Mouse (Mus musculus): ENCODE measurements around the gene Ly6g6e. TPM values are rescaled to one million over a fixed set of nuclear protein-coding genes. Genes with fewer than 3 reads are reported as not detected.

Gene Ly6g6e
- total and polyA plus RNA-seq, 3 experiments = 0.23 TPM; not detected in 2

GRCm38 (mm10) chr17:35103221-35103690 is 26.6 kb downstream of the Ly6g6e start:
- no peak overlapping the region for H3K4me3 ChIP-seq (ENCODE audit: control insufficient read depth in 1 of 2, insufficient read depth in 1 of 2, low read depth in 2 of 2, low read length in 2 of 2)
- H3K79me2 ChIP-seq (ENCODE audit: control insufficient read depth, insufficient read depth, low read length, poor library complexity) = no peaks in the 10 kb centered on the region
- H3K9me3 ChIP-seq (replicated peaks; ENCODE audit: insufficient read depth, low read length) = no peaks in the 10 kb centered on the region
- peak overlapping the region; percentile 96 for H3K27ac ChIP-seq (ENCODE audit: control insufficient read depth, low read depth, low read length)
- H3K36me3 ChIP-seq (ENCODE audit: control insufficient read depth in 1 of 2, insufficient read depth in 2 of 2, low read length in 2 of 2) = peaks cover 0 to 31% of the 10 kb centered on the region in 2 experiments; a peak in 3 of 4 replicates
- no peaks in the 10 kb centered on the region for H3K27me3 ChIP-seq (ENCODE audit: control insufficient read depth in 1 of 2, insufficient read depth in 2 of 2, low read length in 2 of 2)
- peak; percentile 95 for DNase-seq (ENCODE audit: low read depth, low spot score)
- peak; percentile 83 for TF ChIP-seq MXI1 (IDR thresholded peaks at IDR 0.05; ENCODE audit: low read depth, low read length)
- TF ChIP-seq GABPA (IDR thresholded peaks at IDR 0.05; ENCODE audit: low read depth, low read length) = no peak
- TF ChIP-seq MAZ (IDR thresholded peaks at IDR 0.05; ENCODE audit: low read depth, low read length) = peak; percentile 91
- peak; percentile 86 for TF ChIP-seq TCF12 (IDR thresholded peaks at IDR 0.05; ENCODE audit: low read depth, low read length)
- no peak for TF ChIP-seq UBTF (IDR thresholded peaks at IDR 0.05; ENCODE audit: borderline replicate concordance, insufficient read depth, low read depth, low read length)
- TF ChIP-seq KAT2A (conservative IDR thresholded peaks at IDR 0.05; ENCODE audit: low read depth, low read length) = no peak
- TF ChIP-seq MAFK (IDR thresholded peaks at IDR 0.05; ENCODE audit: borderline replicate concordance, low read depth, low read length) = peak; percentile 67
- peak; percentile 82 for TF ChIP-seq CHD2 (IDR thresholded peaks at IDR 0.05; ENCODE audit: low read length)
- peak; percentile 88 to 95 for TF ChIP-seq EP300 (IDR thresholded peaks at IDR 0.05; ENCODE audit: low read depth in 1 of 2, low read length in 2 of 2)
- TF ChIP-seq TAL1 (IDR thresholded peaks at IDR 0.05; ENCODE audit: low read length) = peak; percentile 71
- peak; percentile 67 for TF ChIP-seq RCOR1 (IDR thresholded peaks at IDR 0.05; ENCODE audit: low read depth, low read length)
- peak; percentile 92 for TF ChIP-seq SIN3A (IDR thresholded peaks at IDR 0.05; ENCODE audit: low read length)
- TF ChIP-seq JUND (IDR thresholded peaks at IDR 0.05; ENCODE audit: low read depth, low read length) = no peak
- 0 out of 2 replicates have a peak, but pooled peaks have one; percentile 61 for TF ChIP-seq TBP (IDR thresholded peaks at IDR 0.05; ENCODE audit: low read depth, low read length)
- TF ChIP-seq ZNF384 (IDR thresholded peaks at IDR 0.05; ENCODE audit: low read depth, low read length) = no peak
- TF ChIP-seq MYB (IDR thresholded peaks at IDR 0.05; ENCODE audit: low read depth, low read length) = peak; percentile 86
- peak; percentile 66; the same call in 1 of the 2 replicates for TF ChIP-seq BHLHE40 (IDR thresholded peaks at IDR 0.05; ENCODE audit: borderline replicate concordance, low read depth, low read length)
- TF ChIP-seq MEF2A (IDR thresholded peaks at IDR 0.05; ENCODE audit: extremely low read depth, insufficient replicate concordance, low read depth, low read length, poor library complexity, severe bottlenecking) = no peak
- TF ChIP-seq NELFE (IDR thresholded peaks at IDR 0.05; ENCODE audit: low read depth, low read length) = no peak; the same call in 1 of the 2 replicates
- peak; percentile 50; the same call in 1 of the 2 replicates for TF ChIP-seq HCFC1 (IDR thresholded peaks at IDR 0.05; ENCODE audit: low read depth, low read length)
- peak; percentile 96 for TF ChIP-seq ETS1 (IDR thresholded peaks at IDR 0.05; ENCODE audit: low read depth, low read length)
- peak; percentile 63 for TF ChIP-seq MYC (IDR thresholded peaks at IDR 0.05; ENCODE audit: low read depth, low read length)
- 0 out of 2 replicates have a peak, but pooled peaks have one; percentile 6 for TF ChIP-seq ELF1 (IDR thresholded peaks at IDR 0.05; ENCODE audit: low read depth, low read length)
- TF ChIP-seq USF1 (IDR thresholded peaks at IDR 0.05; ENCODE audit: low read depth, low read length) = no peak
- peak; percentile 88 for TF ChIP-seq GATA1 (IDR thresholded peaks at IDR 0.05; ENCODE audit: low read depth, low read length)
- peak; percentile 62; the same call in 1 of the 2 replicates for TF ChIP-seq MAX (IDR thresholded peaks at IDR 0.05; ENCODE audit: low read length)
- no peak for TF ChIP-seq SMC3 (IDR thresholded peaks at IDR 0.05; ENCODE audit: low read depth, low read length)
- no peak for TF ChIP-seq CTCF (IDR thresholded peaks at IDR 0.05 in 2 of 3, conservative IDR thresholded peaks at IDR 0.05 in 1 of 3; ENCODE audit: control insufficient read depth in 1 of 3, insufficient read depth in 1 of 3, low read depth in 2 of 3, low read length in 3 of 3, poor library complexity in 1 of 3, severe bottlenecking in 1 of 3)
- peaks cover 22 to 36% of the 10 kb centered on the region in 2 experiments for H3K4me1 ChIP-seq (ENCODE audit: control insufficient read depth in 1 of 2, insufficient read depth in 2 of 2, low read length in 2 of 2)
- H3K9ac ChIP-seq (ENCODE audit: control insufficient read depth, low read depth, low read length, poor library complexity, severe bottlenecking) = peak overlapping the region; percentile 64
